Mouse (Mus musculus) C2C12 (cell line): Measurements from ENCODE around the gene Ints13. TPM values are rescaled to one million over a fixed set of nuclear protein-coding genes. Genes with fewer than 3 reads are reported as not detected.
A peak's percentile ranks its signal among the peaks of the same experiment; 100 is the strongest.
"Not testable (repeated sequence)": the region's sequence is repeated elsewhere in the genome, so short reads cannot be mapped to it uniquely, and the experiment has no call there.

ENCODE experiments used
- H3K27me3 ChIP-seq: one replicate; pipeline ENCODE4 v1.6.1; 2011; ENCODE audit not compliant: control insufficient read depth, insufficient read depth, insufficient read length
- H3K36me3 ChIP-seq: one replicate; pipeline ENCODE4 v1.6.1; 2011; ENCODE audit not compliant: control insufficient read depth, insufficient read depth
- H3K4me3 ChIP-seq: one replicate; pipeline ENCODE4 v1.5.1; 2011; ENCODE audit warnings: mild to moderate bottlenecking, control low read depth; ENCODE audit not compliant: poor library complexity, insufficient read depth, severe bottlenecking
- H3K79me2 ChIP-seq: one replicate; pipeline ENCODE4 v1.6.1; 2011; ENCODE audit not compliant: control insufficient read depth, insufficient read depth
- H3K79me3 ChIP-seq: one replicate; pipeline ENCODE4 v1.6.1; 2011; ENCODE audit warnings: low read depth, control low read depth
- H3ac ChIP-seq: one replicate; pipeline ENCODE3; 2011; ENCODE audit warnings: low read depth; ENCODE audit not compliant: control insufficient read depth, insufficient read length
- CEBPB ChIP-seq: IDR thresholded peaks from one replicate; pipeline ENCODE4 v1.6.1; 2011; ENCODE audit warnings: low read depth, mild to moderate bottlenecking, control low read depth, moderate library complexity
- CTCF ChIP-seq: IDR thresholded peaks from one replicate; pipeline ENCODE4 v1.5.1; 2011; ENCODE audit not compliant: control insufficient read depth, insufficient read depth, insufficient read length
- FOSL1 ChIP-seq: IDR thresholded peaks from one replicate; pipeline ENCODE4 v1.8.0; 2011; ENCODE audit warnings: mild to moderate bottlenecking, low read length; ENCODE audit not compliant: poor library complexity, insufficient read depth, severe bottlenecking
- MAX ChIP-seq: IDR thresholded peaks from one replicate; pipeline ENCODE4 v1.6.1; 2011; ENCODE audit warnings: mild to moderate bottlenecking, control low read depth
- MYOD1 ChIP-seq: IDR thresholded peaks from one replicate; pipeline ENCODE4 v1.6.1; 2011; ENCODE audit warnings: low read depth; ENCODE audit not compliant: control insufficient read depth, insufficient read length
- MYOG ChIP-seq: IDR thresholded peaks from one replicate; pipeline ENCODE4 v1.6.1; 2011; ENCODE audit not compliant: control insufficient read depth, insufficient read length; ENCODE audit errors: extremely low read depth
- USF1 ChIP-seq: IDR thresholded peaks from one replicate; pipeline ENCODE4 v1.6.1; 2011; ENCODE audit warnings: low read depth, mild to moderate bottlenecking, control low read depth, moderate library complexity
- polyA plus RNA-seq: library from polyadenylated mRNA; unstranded; fragments of >200 nt; fragmentation: generic; extraction: Trizol; gene quantifications from one replicate; pipeline ENCODE4 v1.2.1, GENCODE M21; 2012; ENCODE audit warnings: missing spikeins

The Ints13 gene
- polyA plus RNA-seq, 1 experiment, result 28.0 TPM

DNA sequence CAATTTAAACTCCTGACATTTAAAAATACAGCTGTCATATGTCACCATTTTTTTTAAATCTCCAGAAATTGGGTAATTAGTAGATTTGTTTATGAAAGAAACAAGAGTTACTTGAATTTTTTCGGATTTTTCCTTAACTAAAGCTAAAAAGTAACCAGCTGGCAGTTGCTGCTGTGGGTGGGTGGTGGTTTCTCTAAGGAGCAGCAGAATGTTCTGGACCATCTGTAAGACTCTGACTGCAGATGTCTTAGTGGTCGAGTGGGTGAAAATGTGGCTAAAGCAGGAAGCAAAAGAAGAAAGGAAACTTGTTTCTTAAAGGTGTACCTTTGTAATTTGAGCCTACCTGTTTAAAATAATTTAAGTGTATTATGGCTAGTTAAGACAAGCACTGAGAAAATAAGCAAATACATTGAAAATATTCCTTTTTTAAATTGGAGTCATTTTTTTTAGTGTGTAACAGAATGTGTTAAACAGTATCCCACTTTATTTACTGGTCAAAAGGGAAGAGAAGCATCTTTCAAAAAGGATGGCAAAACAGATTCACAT lies 2.8 kb upstream of the Ints13 start:
- no peak overlapping the region for H3K4me3 ChIP-seq
- peaks cover 3% of the 10 kb centered on the region for H3K36me3 ChIP-seq
- peaks cover 86% of the 10 kb centered on the region for H3K79me3 ChIP-seq
- no peak for TF ChIP-seq CTCF
- no peak for TF ChIP-seq MYOG
- TF ChIP-seq MAX, result no peak
- TF ChIP-seq MYOD1, result no peak
- H3K79me2 ChIP-seq, result peaks cover 97% of the 10 kb centered on the region
- H3K27me3 ChIP-seq, result no peaks in the 10 kb centered on the region
- no peak overlapping the region for H3ac ChIP-seq

- H3K79me3 ChIP-seq, result peaks cover 89% of the 10 kb centered on the region
- peak overlapping the region; percentile 85 for H3ac ChIP-seq
- peaks cover 5% of the 10 kb centered on the region for H3K36me3 ChIP-seq
- TF ChIP-seq USF1, result no peak
- no peak for TF ChIP-seq CEBPB
- no peak for TF ChIP-seq CTCF
- no peak for TF ChIP-seq MAX
- no peak for TF ChIP-seq FOSL1
- no peak for TF ChIP-seq MYOD1
- TF ChIP-seq MYOG, result no peak
- no peaks in the 10 kb centered on the region for H3K27me3 ChIP-seq
- H3K79me2 ChIP-seq, result peaks cover 97% of the 10 kb centered on the region
- peak overlapping the region; percentile 99 for H3K4me3 ChIP-seq
These were observed 951 bp upstream of the Ints13 start for GRCm38 (mm10) chr6:146578586-146578985.

DNA sequence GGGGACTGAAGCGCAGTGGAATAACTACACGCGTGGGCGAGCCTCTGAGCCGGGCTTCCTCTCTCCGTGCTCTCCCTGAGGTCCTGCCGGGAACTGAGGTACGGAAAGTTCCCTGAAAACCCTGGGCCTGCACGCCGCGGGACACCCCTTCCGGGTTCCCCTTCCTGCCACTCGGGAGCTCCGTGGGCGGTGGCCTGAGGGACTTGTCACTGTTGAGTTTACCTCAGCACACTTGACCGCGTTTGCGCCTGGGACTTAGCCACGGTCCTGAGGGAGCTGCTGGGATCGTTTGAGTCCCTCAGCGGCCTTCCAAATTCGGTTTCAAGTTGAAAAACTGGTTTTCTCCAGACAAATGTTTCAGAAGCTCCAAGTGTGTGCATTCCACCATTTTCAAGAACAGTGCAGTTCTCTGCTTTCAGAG lies 486 bp upstream of the Ints13 start:
- Histone ChIP-seq H3ac (peak overlapping the region; percentile 85), H3K36me3 (peaks cover 6% of the 10 kb centered on the region), H3K27me3 (no peaks in the 10 kb centered on the region), H3K79me3 (peaks cover 86% of the 10 kb centered on the region), H3K79me2 (peaks cover 97% of the 10 kb centered on the region), H3K4me3 (peak overlapping the region; percentile 99)
- TF ChIP-seq MYOG (no peak), FOSL1 (no peak), CTCF (no peak), CEBPB (no peak), MAX (no peak), MYOD1 (no peak), USF1 (no peak)

- peak within 1 kb of the TSS; percentile 95 for H3ac ChIP-seq
- peaks cover 97% of the 10 kb centered on the region for H3K79me2 ChIP-seq
- H3K27me3 ChIP-seq, result no peaks in the 10 kb centered on the region
- H3K4me3 ChIP-seq, result peak within 1 kb of the TSS; percentile 99
- H3K36me3 ChIP-seq, result peaks cover 6% of the 10 kb centered on the region
- TF ChIP-seq MAX (no peak), FOSL1 (no peak), MYOD1 (no peak), CEBPB (no peak), CTCF (no peak), MYOG (no peak), USF1 (no peak)
- peaks cover 78% of the 10 kb centered on the region for H3K79me3 ChIP-seq
These were observed 732 bp downstream of the Ints13 start, which contains the start of gene Fgfr1op2 for GRCm38 (mm10) chr6:146576903-146577302. Gene Fgfr1op2 (plus strand): TSS chr6:146577203.

- Histone ChIP-seq H3ac (no peak overlapping the region), H3K79me2 (peaks cover 60% of the 10 kb centered on the region), H3K36me3 (peaks cover 8% of the 10 kb centered on the region), H3K79me3 (peaks cover 36% of the 10 kb centered on the region), H3K4me3 (no peak overlapping the region), H3K27me3 (no peaks in the 10 kb centered on the region)
- TF ChIP-seq MYOG, result no peak
- TF ChIP-seq MYOD1, result no peak
- TF ChIP-seq CEBPB, result no peak
- no peak for TF ChIP-seq MAX
- TF ChIP-seq USF1, result no peak
- no peak for TF ChIP-seq FOSL1
- no peak for TF ChIP-seq CTCF
These were observed 5.6 kb downstream of the Ints13 start for GRCm38 (mm10) chr6:146572073-146572472.

GRCm38 (mm10) chr6:146562461-146562860 lies 15.2 kb downstream of the Ints13 start:
- peaks cover 79% of the 10 kb centered on the region for H3K36me3 ChIP-seq
- H3K79me3 ChIP-seq, H3K27me3 ChIP-seq, H3K79me2 ChIP-seq, H3K4me3 ChIP-seq, H3ac ChIP-seq: not testable (repeated sequence)
